Mouse (Mus musculus): Measurements from ENCODE around the gene Usp2.
A peak's percentile ranks its signal among the peaks of the same experiment; 100 is the strongest.

The Usp2 gene

GRCm38 (mm10) chr9:44076764-44077120 is 9.9 kb downstream of the Usp2 start:
- DNase-seq, result peak; percentile 76 to 85

- DNase-seq, result peak in 1 of 2 experiments; percentile 13
Measured at GRCm38 (mm10) chr9:44077266-44077910, 10.6 kb downstream of the Usp2 start.

- DNase-seq, result no peak
Measured at GRCm38 (mm10) chr9:44078136-44078797, 11.4 kb downstream of the Usp2 start.

GRCm38 (mm10) chr9:44078955-44079756 is 12.3 kb downstream of the Usp2 start:
- DNase-seq, result peak; percentile 96

GRCm38 (mm10) chr9:44079997-44080780 is 13.4 kb downstream of the Usp2 start:
- peak in 1 of 2 experiments; percentile 24 for DNase-seq

- peak; percentile 40 to 42 for DNase-seq
Measured at GRCm38 (mm10) chr9:44080953-44081352, 14.1 kb downstream of the Usp2 start.

GRCm38 (mm10) chr9:44081581-44081980 is 14.8 kb downstream of the Usp2 start:
- DNase-seq, result peak in 1 of 2 experiments; percentile 6

- DNase-seq, result peak in 1 of 2 experiments; percentile 16
Measured at GRCm38 (mm10) chr9:44082266-44082665, 15.4 kb downstream of the Usp2 start.

- peak; percentile 55 to 56 for DNase-seq
Measured at GRCm38 (mm10) chr9:44083392-44084121, 16.7 kb downstream of the Usp2 start.

GRCm38 (mm10) chr9:44084236-44084635 is 17.4 kb downstream of the Usp2 start:
- no peak for DNase-seq

- DNase-seq, result peak; percentile 98 to 99
Measured at GRCm38 (mm10) chr9:44084659-44085229, 17.9 kb downstream of the Usp2 start.

- no peak for DNase-seq
Measured at GRCm38 (mm10) chr9:44085276-44085675, 18.5 kb downstream of the Usp2 start.

- DNase-seq, result peak; percentile 93 to 94
Measured at GRCm38 (mm10) chr9:44085741-44086665, 19.2 kb downstream of the Usp2 start.

- DNase-seq, result no peak
Measured at GRCm38 (mm10) chr9:44086960-44087359, 20.1 kb downstream of the Usp2 start.

- DNase-seq, result peak; percentile 61 to 66
Measured at GRCm38 (mm10) chr9:44087761-44088455, 21.1 kb downstream of the Usp2 start.

GRCm38 (mm10) chr9:44088877-44089608 is 22.2 kb downstream of the Usp2 start:
- no peak for DNase-seq

- DNase-seq, result peak; percentile 88 to 91
Measured at GRCm38 (mm10) chr9:44093612-44094503, 27.0 kb downstream of the Usp2 start.

- DNase-seq, result no peak
Measured at GRCm38 (mm10) chr9:44094737-44095136, 27.9 kb downstream of the Usp2 start.
